Mouse (Mus musculus): ENCODE measurements at regions not wholly inside any gene's neighbourhood (a gene's known extent, or its start where the extent isn't known, plus 50 kb on each side); places are given as distances from the start of the nearest gene placed in this dataset.

DNA sequence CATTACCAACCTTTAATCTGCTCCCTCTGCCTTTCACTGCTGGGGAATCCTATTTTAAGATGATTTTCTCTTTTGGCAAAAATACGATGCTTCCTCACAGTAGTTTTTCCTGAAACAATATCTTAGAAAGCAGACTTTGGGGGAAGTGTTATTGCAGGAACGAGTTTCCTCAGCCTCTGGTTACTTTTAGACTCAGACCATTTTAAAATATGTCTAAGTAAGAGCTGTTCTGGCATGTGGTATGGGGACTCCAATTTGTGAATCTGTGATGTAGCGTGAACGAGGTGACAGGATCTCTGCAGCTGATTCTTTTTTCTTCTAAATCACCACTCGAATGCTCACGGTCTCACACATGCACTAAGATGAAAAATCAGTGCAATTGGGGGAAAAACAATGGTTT lies 166.5 kb downstream of the D3Ertd751e start:
- Histone ChIP-seq H3K9me3 (replicated peaks; ENCODE audit: low read length) (no peaks in the 10 kb centered on the region), H3K79me2 (replicated peaks; ENCODE audit: control insufficient read depth, extremely low read depth, insufficient read depth, poor library complexity, severe bottlenecking) (no peaks in the 10 kb centered on the region), H3K9ac (ENCODE audit: insufficient read depth, low read depth) (no peak overlapping the region), H3K27ac (ENCODE audit: insufficient read depth, low read depth) (no peak overlapping the region), H3K4me1 (ENCODE audit: control insufficient read depth in 1 of 2, insufficient read depth in 2 of 2) (no peaks in the 10 kb centered on the region), H3K4me2 (ENCODE audit: insufficient read depth, low read depth, poor library complexity, severe bottlenecking) (no peak overlapping the region), H3K4me3 (replicated peaks in 1 of 3; ENCODE audit: low read depth in 2 of 3, low read length in 2 of 3, poor library complexity in 1 of 3) (no peak overlapping the region), H3K27me3 (replicated peaks) (no peaks in the 10 kb centered on the region), H3K36me3 (replicated peaks in 1 of 2; ENCODE audit: control insufficient read depth in 1 of 2, insufficient read depth in 1 of 2, low read length in 1 of 2) (no peaks in the 10 kb centered on the region)
- no peak for DNase-seq (ENCODE audit: extremely low read depth)
- TF ChIP-seq E2F4 (IDR thresholded peaks at IDR 0.05; ENCODE audit: insufficient replicate concordance, low read depth, low read length) (no peak), CTCF (conservative IDR thresholded peaks at IDR 0.05 in 1 of 2, IDR thresholded peaks at IDR 0.05 in 1 of 2; ENCODE audit: low read depth in 2 of 2, low read length in 2 of 2) (no peak), ZC3H11A (IDR thresholded peaks at IDR 0.05; ENCODE audit: low read depth, low read length) (no peak), ZNF384 (IDR thresholded peaks at IDR 0.05; ENCODE audit: low read depth, low read length) (no peak), JUND (conservative IDR thresholded peaks at IDR 0.05; ENCODE audit: low read depth, low read length) (no peak), NRF1 (IDR thresholded peaks at IDR 0.05; ENCODE audit: low read depth, low read length) (no peak), ZKSCAN1 (IDR thresholded peaks at IDR 0.05; ENCODE audit: borderline replicate concordance, low read depth, low read length) (no peak), EP300 (IDR thresholded peaks at IDR 0.05; ENCODE audit: low read length) (no peak)
- in situ Hi-C loops (cut with MboI; ENCODE audit: low pct_ligation_motif_present, low pct_unique_long_range_greater_than_20kb, low sequenced_read_pairs): no loop called here
- dilution Hi-C loops (cut with MboI; ENCODE audit: extremely low pct_ligation_motif_present, extremely low pct_unique_long_range_greater_than_20kb, low sequenced_read_pairs): no loop called here

DNA sequence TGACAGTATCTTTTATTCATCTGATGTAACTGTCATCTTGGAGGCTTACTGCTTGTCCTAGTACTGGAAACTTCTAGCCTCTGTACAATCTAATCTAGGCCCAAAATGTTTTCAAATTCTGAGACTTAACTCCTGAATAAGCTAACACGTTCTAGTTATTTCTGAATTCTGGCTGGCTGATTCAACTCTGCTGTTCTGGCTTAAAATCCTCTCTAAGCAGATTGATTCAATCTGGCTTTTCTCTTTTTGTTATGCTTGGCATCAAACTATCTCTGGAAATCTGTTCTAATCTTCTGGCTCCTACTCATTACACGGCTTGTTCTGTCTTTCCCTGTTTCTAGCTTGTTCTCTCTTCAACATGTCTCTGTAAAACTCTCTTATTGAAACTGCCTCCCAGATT lies 170.8 kb downstream of the D3Ertd751e start:
- H3K27me3 ChIP-seq (replicated peaks): no peaks in the 10 kb centered on the region
- TF ChIP-seq JUND (conservative IDR thresholded peaks at IDR 0.05; ENCODE audit: low read depth, low read length): no peak
- TF ChIP-seq RCOR1 (conservative IDR thresholded peaks at IDR 0.05; ENCODE audit: low read depth, low read length): no peak
- TF ChIP-seq NELFE (IDR thresholded peaks at IDR 0.05; ENCODE audit: low read depth, low read length): no peak
- TF ChIP-seq USF1 (IDR thresholded peaks at IDR 0.05; ENCODE audit: low read depth, low read length): no peak
- TF ChIP-seq PAX5 (IDR thresholded peaks at IDR 0.05; ENCODE audit: low read length): no peak
- no peak for TF ChIP-seq ZMIZ1 (IDR thresholded peaks at IDR 0.05; ENCODE audit: low read depth, low read length)
- no peak overlapping the region for H3K9ac ChIP-seq (ENCODE audit: insufficient read depth, low read depth)
- H3K4me1 ChIP-seq (ENCODE audit: control insufficient read depth in 1 of 2, insufficient read depth in 2 of 2): no peaks in the 10 kb centered on the region
- in situ Hi-C loops (cut with MboI; ENCODE audit: low pct_ligation_motif_present, low pct_unique_long_range_greater_than_20kb, low sequenced_read_pairs): no loop called here
- no peak overlapping the region for H3K4me3 ChIP-seq (replicated peaks in 1 of 3; ENCODE audit: low read depth in 2 of 3, low read length in 2 of 3, poor library complexity in 1 of 3)
- no peaks in the 10 kb centered on the region for H3K9me3 ChIP-seq (replicated peaks; ENCODE audit: low read length)
- dilution Hi-C loops (cut with MboI; ENCODE audit: extremely low pct_ligation_motif_present, extremely low pct_unique_long_range_greater_than_20kb, low sequenced_read_pairs): no loop called here
- H3K79me2 ChIP-seq (replicated peaks; ENCODE audit: control insufficient read depth, extremely low read depth, insufficient read depth, poor library complexity, severe bottlenecking): no peaks in the 10 kb centered on the region
- no peaks in the 10 kb centered on the region for H3K36me3 ChIP-seq (replicated peaks in 1 of 2; ENCODE audit: control insufficient read depth in 1 of 2, insufficient read depth in 1 of 2, low read length in 1 of 2)
- H3K4me2 ChIP-seq (ENCODE audit: insufficient read depth, low read depth, poor library complexity, severe bottlenecking): no peak overlapping the region
- no peak overlapping the region for H3K27ac ChIP-seq (ENCODE audit: insufficient read depth, low read depth)
- DNase-seq (ENCODE audit: extremely low read depth): no peak

DNA sequence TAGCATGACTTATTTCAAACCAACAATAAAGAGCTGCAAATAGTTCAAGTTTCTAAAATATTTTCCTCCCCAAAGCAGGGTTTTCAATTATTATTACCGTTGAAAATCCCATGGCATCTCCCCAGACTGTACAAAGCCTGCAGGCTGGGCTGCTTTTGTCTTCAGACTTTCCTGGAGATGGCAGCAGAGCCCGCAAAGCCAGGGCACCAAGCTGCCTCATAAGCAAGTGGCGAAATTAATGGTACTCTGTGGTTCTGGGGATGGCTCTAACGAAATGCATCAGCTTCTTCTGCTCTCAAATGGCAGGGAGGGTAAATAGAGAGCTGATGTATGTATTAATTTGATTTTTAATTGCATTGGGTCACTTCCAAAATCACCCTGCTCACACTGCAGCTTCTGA lies 197.4 kb downstream of the D3Ertd751e start:
- Histone ChIP-seq H3K4me3 (replicated peaks in 1 of 3; ENCODE audit: low read depth in 2 of 3, low read length in 2 of 3, poor library complexity in 1 of 3) (no peak overlapping the region), H3K4me1 (ENCODE audit: control insufficient read depth in 1 of 2, insufficient read depth in 2 of 2) (no peaks in the 10 kb centered on the region), H3K27me3 (replicated peaks) (no peaks in the 10 kb centered on the region), H3K4me2 (ENCODE audit: insufficient read depth, low read depth, poor library complexity, severe bottlenecking) (no peak overlapping the region), H3K36me3 (replicated peaks in 1 of 2; ENCODE audit: control insufficient read depth in 1 of 2, insufficient read depth in 1 of 2, low read length in 1 of 2) (no peaks in the 10 kb centered on the region), H3K9ac (ENCODE audit: insufficient read depth, low read depth) (no peak overlapping the region), H3K79me2 (replicated peaks; ENCODE audit: control insufficient read depth, extremely low read depth, insufficient read depth, poor library complexity, severe bottlenecking) (no peaks in the 10 kb centered on the region), H3K9me3 (replicated peaks; ENCODE audit: low read length) (no peaks in the 10 kb centered on the region), H3K27ac (ENCODE audit: insufficient read depth, low read depth) (no peak overlapping the region)
- dilution Hi-C loops (cut with MboI; ENCODE audit: extremely low pct_ligation_motif_present, extremely low pct_unique_long_range_greater_than_20kb, low sequenced_read_pairs) (no loop called here), in situ Hi-C loops (cut with MboI; ENCODE audit: low pct_ligation_motif_present, low pct_unique_long_range_greater_than_20kb, low sequenced_read_pairs) (no loop called here)
- no peak for DNase-seq (ENCODE audit: extremely low read depth)
- no peak for TF ChIP-seq GABPA (IDR thresholded peaks at IDR 0.05; ENCODE audit: insufficient replicate concordance, low read depth, low read length)
- TF ChIP-seq CTCF (conservative IDR thresholded peaks at IDR 0.05 in 1 of 2, IDR thresholded peaks at IDR 0.05 in 1 of 2; ENCODE audit: low read depth in 2 of 2, low read length in 2 of 2): peak in 1 of 2 experiments; percentile 30; a peak in 2 of 4 replicates
- peak; percentile 33 for TF ChIP-seq RAD21 (IDR thresholded peaks at IDR 0.05; ENCODE audit: low read depth, low read length)
